Mouse (Mus musculus) liver (tissue): Measurements from ENCODE around the gene Phf8.
A peak's percentile ranks its signal among the peaks of the same experiment; 100 is the strongest.
"Not testable (repeated sequence)": the region's sequence is repeated elsewhere in the genome, so short reads cannot be mapped to it uniquely, and the experiment has no call there.

Experiments used
- DNase-seq: peaks from one replicate; pipeline ENCODE4 v3.0.0-alpha.2; 2020; ENCODE audit warnings: mixed read lengths

Phf8 gene

DNA sequence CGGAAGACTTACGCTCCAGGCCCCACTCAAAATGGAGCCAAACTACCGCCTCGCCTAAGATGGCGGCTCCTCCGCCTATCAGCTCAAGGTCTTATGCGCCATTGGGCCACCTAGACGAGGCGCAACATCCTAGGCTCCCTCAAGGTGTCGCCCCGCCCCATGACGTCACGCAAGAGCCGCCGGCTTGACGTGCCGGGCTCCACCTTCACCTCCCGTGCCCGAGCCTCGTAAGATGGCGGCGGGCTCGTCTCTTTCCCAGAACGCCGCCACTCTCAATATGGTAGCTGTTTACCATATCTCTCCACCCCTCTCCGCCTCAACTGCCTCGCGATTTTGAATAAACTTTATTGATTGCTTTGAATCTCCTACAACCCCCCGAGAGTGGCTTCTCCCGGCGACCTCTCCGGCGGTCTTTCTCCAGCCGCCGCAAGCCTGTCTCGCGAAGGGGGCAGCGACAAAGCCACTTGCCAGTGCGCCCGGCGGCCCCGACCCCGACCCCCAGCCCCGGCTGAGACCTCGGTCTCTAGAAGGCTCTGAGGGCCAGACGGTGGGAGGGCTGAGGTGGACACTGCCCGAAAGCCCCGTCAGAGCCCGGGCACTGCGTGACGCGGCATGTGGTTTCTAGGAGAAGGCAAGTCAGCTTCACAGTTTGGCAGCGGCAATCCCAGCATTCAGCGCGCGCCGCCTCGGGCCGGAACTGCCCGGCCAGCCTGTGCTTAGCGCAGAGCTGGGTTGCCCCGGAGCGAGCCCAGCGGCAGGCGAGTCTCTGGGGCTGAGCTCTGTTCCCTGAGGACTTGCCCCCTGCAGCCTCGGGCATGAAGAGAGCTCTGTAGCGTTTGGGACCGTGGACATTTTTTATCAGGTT lies at the start of gene Phf8:
Phf8 (plus strand) TSS at position 215 of the 865 bp plus-strand sequence.
- DNase-seq: peak; percentile 96

DNA sequence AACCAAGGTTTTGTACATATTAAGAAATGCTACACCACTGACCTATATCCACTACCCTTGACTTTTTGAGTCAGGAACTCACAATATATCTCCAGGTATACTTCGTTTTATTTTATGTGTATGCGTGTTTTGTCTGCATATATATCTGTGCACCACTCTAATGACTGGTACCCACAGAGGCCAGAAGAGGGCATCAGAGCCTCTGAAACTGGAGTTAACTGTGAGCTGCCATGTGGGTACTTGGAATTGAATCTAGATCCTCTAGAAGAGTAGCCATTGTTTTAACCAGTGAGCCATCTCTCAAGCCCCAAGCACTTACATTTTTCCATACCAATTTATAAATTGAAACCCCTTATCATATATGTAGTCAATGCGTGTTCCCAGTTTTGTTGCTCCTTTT lies 32.3 kb upstream of the Phf8 start:
- DNase-seq: no peak

DNA sequence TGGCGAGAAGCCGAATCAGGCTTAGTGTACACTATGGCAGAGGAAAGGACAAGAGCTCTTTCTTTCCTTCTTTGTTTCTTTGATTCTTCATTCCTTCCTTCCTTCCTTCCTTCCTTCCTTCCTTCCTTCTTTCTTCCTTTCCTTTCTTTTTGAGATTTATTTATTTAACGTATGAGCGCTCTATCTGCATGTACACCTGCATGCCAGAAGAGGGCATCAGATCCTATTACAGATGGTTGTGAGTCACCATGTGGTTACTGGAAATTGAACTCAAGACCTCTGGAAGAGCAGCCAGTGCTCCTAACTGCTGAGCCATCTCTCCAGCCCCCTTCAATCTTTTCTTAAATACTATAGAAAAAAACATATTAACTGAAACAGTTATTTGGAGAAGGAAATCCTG lies 27.2 kb upstream of the Phf8 start:
- not testable (repeated sequence) for DNase-seq

DNA sequence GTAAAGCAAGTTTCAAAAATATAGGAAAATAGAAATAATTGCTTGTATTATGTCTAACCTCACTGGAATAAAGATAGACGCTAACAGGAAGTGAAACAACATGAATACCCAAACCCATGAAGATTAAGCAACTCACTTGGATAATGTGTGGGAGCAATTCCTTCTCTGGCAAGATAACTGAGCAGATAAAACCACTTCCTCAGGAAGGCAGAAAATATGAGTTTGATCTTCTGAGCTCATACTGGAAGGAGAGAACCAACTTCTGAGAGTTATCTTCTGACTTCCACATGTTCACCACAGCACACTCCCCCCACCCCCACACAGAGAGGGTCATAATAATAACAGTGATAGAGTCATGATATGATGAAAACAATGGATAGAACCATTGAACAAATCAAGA lies 23.9 kb upstream of the Phf8 start:
- no peak for DNase-seq

DNA sequence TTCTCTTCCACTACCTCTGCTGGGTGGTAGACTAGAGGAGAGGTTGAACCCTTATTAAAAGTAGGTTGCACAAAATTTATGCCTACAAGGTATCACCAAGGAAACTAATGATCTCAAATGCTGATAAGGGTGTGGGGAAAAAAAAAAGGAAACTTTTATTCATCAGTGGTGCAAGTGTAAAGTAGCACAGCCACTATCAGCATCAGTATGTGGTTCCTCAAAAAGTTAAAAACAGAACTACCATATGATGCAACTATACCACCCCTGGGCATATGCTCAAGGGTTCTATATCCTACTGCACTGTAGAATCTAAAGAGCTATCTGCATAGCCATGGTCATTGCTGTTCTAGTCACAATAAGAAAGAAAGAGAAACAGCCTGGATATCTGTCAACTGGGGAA lies 11.9 kb upstream of the Phf8 start:
- DNase-seq: no peak

DNA sequence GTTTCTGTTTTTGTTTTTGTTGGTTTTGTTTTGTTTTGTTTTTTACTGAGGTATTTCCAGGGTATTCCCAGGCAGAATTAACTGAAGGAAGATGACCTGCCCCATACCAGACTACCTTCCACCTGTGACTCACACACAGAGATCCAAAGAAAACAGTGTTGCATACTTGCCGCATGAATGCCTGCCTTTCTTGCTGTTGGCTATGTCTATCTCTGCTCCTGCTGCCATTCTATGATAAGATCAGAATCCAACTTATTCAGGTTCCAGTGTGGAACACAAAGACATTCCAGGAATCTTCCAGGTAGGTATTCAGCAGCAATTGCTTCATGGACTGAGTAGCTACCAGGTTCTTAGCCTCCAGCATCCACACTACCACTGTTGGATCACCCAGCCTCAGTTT lies 10.6 kb upstream of the Phf8 start:
- no peak for DNase-seq

DNA sequence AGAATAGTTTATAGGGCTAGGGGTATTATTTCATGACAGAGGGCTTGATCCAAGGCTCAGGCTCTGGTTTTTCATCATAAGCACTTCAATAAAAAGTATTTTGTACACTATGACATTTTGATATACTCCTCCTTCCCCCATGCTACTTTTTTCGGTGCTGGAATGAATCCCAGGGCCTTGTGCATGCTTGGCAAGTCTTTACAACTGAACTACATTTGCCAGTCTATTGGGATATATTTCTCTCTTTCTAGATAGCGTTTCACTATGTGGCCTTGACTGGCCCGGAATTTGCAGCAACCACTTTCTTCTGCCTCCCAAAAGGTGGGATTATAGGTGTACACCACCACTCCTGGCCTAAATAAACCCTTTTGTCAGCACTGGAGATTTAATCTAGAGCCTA lies 7.4 kb upstream of the Phf8 start:
- DNase-seq: no peak

DNA sequence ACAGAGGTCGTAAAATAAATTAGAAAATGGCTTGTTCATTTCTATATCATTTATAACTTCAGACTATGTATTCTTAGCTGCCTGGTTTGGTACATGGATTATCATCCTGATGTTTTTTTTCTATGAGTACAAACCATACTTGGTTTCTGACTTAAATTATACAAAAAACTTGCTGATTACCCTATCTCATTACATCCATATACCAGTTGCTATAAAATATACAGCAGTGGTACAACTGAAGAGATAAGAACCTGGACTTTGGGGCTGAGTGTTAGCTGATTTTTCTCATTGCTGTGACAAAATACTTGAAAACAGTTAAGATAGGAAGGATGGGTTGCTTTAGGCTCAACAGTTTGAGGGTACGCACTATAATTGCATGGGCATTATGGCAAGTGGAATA lies 6.8 kb upstream of the Phf8 start:
- no peak for DNase-seq

DNA sequence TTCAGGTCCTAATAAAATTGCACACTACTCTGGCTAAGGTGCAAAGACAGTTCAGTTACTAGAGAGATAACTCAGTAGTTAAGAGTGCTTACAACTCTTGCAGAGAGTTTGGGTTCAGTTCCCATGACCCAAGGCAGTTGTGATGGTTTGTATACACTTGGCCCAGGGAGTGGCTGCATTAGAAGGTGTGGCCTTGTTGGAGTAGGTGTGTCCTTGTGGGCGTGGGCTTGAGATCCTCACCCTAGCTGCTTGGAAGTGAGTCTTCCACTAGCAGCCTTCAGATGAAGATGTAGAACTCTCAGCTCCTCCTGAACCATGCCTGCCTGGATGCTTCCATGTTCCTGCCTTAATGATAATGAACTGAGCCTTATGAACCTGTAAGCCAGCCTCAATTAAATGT lies 2.3 kb upstream of the Phf8 start:
- peak; percentile 71 for DNase-seq

DNA sequence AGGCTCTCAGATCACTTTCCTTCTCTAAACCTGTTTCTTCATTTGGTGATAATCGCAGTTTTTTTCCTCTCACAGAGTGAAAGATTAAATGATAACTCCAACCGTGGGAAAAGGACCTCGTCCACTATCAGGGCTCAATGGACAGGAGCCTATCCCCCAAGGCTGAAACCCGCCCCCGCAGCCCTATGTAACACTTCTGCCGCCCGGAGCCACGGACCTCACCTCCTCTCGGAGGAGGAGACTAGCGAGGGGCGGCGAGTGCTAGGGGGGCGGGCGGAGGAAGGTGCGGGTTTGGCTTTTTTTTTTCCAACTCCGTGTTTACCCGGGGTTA lies 380 bp upstream of the Phf8 start:
- DNase-seq: no peak

DNA sequence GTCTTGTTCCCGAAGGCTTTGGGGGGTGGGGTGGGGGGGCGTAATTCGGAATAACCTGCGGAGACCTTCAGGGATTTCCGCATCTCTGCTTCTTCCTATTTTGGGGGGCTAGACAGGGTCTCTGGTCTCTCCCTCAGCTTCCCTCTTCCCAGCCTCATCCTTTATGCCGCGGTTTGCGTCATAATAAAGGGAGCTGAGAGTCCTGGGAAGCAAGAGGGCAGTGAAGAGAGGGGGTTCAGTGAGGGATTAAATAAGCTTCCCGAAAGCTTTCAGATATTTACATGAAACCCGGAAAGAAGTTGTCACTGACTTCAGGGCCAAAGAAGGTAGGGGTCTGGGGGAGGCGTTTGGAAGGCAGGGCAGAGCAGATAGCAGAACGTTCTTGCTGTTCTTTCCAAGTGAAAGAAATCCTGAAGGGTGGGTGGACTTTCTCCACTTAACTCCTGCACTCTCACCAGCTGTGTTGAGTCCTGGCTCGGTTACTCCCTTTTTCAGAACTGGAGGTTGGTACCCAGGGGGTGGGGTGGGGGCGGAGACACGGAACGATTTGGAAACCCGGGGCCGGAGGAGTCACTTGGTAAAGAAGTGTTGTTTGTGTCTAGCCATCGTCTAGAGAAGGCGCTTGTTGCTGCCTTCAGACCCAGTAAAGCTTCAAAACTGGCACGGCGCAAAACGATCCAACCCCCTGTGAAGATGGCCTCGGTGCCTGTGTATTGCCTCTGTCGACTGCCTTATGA lies 1.5 kb downstream of the Phf8 start:
- peak; percentile 70 for DNase-seq

DNA sequence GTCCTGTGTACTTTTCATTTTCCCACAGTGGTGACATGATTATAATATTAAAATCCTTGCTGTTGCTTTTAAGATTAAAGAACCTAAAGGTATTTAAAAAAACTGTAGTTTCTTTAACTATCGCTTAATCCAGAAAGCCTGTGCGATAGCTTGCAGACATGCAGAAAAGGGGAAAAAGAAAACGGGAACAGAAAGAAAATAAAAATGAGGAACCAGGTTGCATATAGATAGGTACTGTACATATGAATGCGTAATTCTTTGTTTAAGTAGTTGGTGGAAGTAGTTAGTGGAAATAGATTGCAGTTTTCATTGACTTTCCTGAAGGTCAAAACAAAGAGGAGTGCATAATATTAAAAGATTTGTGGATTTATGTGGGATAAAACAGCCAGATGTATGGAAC lies 32.9 kb downstream of the Phf8 start:
- no peak for DNase-seq

DNA sequence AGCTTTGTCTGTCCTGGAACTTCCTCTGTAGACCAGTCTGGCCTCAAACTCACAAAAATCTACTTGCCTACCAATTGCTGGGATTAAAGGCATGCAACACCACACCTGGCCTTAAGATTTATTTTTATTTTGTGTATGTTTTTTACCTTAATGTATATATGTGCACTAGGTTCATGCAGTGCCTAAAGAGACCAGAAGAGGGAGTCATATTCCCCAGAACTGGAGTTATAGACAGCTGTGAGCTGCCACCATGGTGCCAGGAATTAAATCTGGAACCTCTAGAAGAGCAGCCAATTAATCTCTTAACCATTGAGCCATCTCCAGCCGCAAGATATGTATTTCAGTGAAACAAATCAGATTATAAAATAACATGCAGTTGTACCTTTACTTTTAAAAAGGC lies 54.7 kb downstream of the Phf8 start:
- no peak for DNase-seq

DNA sequence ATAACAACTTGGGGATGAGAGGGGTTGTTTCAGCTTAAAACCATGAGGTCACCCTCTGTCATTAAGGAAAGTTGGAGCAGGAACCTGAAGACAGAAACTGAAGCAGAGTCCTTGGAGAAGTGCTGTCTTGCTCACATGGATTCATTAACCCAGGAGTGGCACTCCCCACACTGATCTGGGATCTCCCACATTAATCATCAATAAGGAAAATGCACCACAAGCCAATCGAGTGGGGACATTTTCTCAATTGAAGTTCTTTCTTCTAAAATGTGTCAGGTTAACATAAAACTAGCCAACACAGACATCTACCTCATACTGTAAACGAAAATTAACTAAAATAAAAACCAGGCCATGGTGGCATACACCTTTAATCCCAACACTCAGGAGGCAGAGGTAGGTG lies 122.9 kb downstream of the Phf8 start:
- DNase-seq: no peak

DNA sequence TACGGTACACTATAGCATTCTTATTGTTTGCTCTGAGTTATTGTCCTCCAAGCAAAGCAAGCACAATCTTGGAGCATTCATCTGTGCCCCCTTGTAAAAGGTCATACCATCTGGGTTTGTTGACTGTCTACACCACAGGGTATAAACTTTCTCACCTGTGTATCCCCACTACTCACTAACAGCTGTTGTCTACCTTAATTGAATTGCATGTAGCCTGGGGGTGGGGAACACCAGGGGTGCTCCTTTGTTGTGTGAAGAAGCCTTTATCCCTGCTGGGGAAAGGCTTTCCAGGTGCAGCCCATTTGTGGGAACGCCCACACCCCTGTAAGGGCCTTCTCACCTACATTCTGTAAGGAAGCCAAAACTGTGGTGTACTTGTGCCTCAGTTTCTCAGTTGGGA lies 133.3 kb downstream of the Phf8 start:
- no peak for DNase-seq

DNA sequence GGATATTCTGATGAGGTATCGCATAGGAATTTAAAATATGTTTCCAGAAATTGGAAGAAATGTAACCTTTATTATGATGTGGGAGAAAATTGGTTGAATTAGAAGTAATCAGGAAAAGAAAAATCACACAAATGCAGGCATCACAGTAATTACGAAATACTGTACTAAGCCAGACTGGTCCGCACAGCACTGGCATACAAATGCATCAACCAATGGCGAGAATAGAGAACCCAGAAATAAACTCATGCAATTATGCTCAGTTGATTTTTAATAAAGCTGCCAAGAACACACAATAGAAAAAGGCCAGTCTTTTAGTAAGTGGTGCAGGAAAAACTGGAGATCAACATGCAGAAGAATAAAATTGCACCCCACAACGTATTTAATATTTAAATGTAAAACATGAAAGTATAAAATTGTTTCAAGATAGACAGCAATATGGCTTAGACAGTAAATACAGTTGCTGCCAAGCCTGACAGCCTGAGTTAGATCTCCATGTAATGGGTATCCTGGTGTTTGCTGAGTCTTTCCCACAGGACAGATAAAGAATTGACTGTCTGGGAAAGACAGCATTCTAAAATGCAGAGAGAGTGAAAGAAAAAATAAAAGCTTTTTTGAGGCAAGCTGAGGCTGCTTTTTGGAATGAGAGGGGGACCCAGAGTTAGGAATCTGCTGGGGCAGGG lies 154.2 kb downstream of the Phf8 start:
- DNase-seq: no peak
